ENCODE assay signal across 11 mouse cellular contexts in the genomic region with DNA sequence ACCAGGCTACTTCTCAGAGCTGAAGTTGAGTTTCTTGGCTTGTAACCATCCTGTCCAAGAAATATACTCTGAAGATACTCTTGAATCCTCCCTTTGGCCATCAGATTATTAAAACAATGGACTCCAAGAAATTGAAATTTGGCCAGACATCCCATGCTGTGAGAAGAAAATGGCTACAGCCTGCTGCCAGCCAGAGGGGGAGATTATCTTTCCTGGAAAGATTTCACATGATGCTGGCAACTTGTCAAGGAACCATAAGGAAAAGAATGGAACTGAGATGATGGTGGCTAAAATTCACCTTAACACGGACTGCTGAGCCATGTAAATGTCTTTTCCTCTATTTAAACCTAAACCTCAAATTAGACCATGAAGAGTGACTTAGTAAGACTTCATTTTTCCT.
"Had no signal": no experiment of that assay in that cellular context is flagged by ENCODE, and none has a peak within 500 bp of the region (broad histone marks: within the 10 kb centered on the region; RNA-seq: fewer than 3 reads in every experiment).

No protein-coding gene starts in this region.

- H3K27me3 ChIP-seq: liver, embryonic 12.5 days; midbrain, embryonic 15.5 days; neural tube, embryonic 15.5 days had no signal

- H3K9me3 ChIP-seq: limb, embryonic 10.5 days; liver, embryonic 12.5 days; midbrain, embryonic 15.5 days; neural tube, embryonic 15.5 days had no signal

- H3K9ac ChIP-seq: liver, embryonic 12.5 days; lung, embryonic 14.5 days; midbrain, embryonic 15.5 days; neural tube, embryonic 15.5 days had no signal

- H3K4me3 ChIP-seq: limb, embryonic 10.5 days; liver, embryonic 12.5 days; midbrain, embryonic 15.5 days; neural tube, embryonic 15.5 days had no signal

- ATAC-seq: liver, embryonic 12.5 days; midbrain, embryonic 15.5 days had no signal

- DNase-seq: kidney, postnatal 10 days; lung, embryonic 14.5 days; lung, postnatal 10 days; lung, postnatal 4 days; thymus, postnatal 14 days had no signal

- H3K27ac ChIP-seq: limb, embryonic 10.5 days; liver, embryonic 12.5 days; midbrain, embryonic 15.5 days; neural tube, embryonic 15.5 days; stomach, postnatal 0 days had no signal

- H3K4me2 ChIP-seq: liver, embryonic 12.5 days; lung, embryonic 14.5 days; midbrain, embryonic 11.5 days; midbrain, embryonic 15.5 days; neural tube, embryonic 15.5 days had no signal

- H3K4me1 ChIP-seq: limb, embryonic 10.5 days; liver, embryonic 12.5 days; midbrain, embryonic 15.5 days; neural tube, embryonic 15.5 days had no signal

- H3K36me3 ChIP-seq: limb, embryonic 10.5 days; liver, embryonic 12.5 days; midbrain, embryonic 15.5 days; neural tube, embryonic 15.5 days had no signal
